Mouse (Mus musculus) frontal cortex, postnatal 14 days (tissue): ENCODE results near the gene Ctc1.

ENCODE experiments used
- DNase-seq, 2 experiments: peaks; one replicate each; pipeline ENCODE4 v3.0.0; 2022; ENCODE audit warnings: low spot score in 2 of 2

Ctc1 gene

GRCm38 (mm10) chr11:69070590-69071222, 55.0 kb downstream of the Ctc1 start, which contains the start of gene Tmem107:
Tmem107 (plus strand) TSS chr11:69070806.
- DNase-seq: peak; percentile 89 to 92

GRCm38 (mm10) chr11:69071262-69071661, 55.6 kb downstream of the Ctc1 start:
- DNase-seq: no peak

GRCm38 (mm10) chr11:69072234-69072633, 56.5 kb downstream of the Ctc1 start:
- DNase-seq: no peak

GRCm38 (mm10) chr11:69072666-69073064, 57.0 kb downstream of the Ctc1 start:
- DNase-seq: no peak

- DNase-seq: peak; percentile 68 to 78
Measured at GRCm38 (mm10) chr11:69073065-69073888, 57.6 kb downstream of the Ctc1 start.

- no peak for DNase-seq
Measured at GRCm38 (mm10) chr11:69073951-69074775, 58.5 kb downstream of the Ctc1 start.

GRCm38 (mm10) chr11:69074776-69075069, 59.0 kb downstream of the Ctc1 start:
- no peak for DNase-seq

GRCm38 (mm10) chr11:69075764-69076479, 60.2 kb downstream of the Ctc1 start:
- DNase-seq: no peak

- no peak for DNase-seq
Measured at GRCm38 (mm10) chr11:69076572-69076971, 60.9 kb downstream of the Ctc1 start.

- DNase-seq: no peak
Measured at GRCm38 (mm10) chr11:69077316-69077715, 61.6 kb downstream of the Ctc1 start.

- DNase-seq: no peak
Measured at GRCm38 (mm10) chr11:69078041-69078440, 62.3 kb downstream of the Ctc1 start.

GRCm38 (mm10) chr11:69078805-69079438, 63.2 kb downstream of the Ctc1 start:
- no peak for DNase-seq

- DNase-seq: no peak
Measured at GRCm38 (mm10) chr11:69080102-69080854, 64.6 kb downstream of the Ctc1 start.

- no peak for DNase-seq
Measured at GRCm38 (mm10) chr11:69080855-69081222, 65.1 kb downstream of the Ctc1 start.

GRCm38 (mm10) chr11:69081613-69082012, 65.9 kb downstream of the Ctc1 start:
- DNase-seq: no peak

GRCm38 (mm10) chr11:69085608-69086007, 69.9 kb downstream of the Ctc1 start:
- DNase-seq: no peak
